Mouse (Mus musculus) CH12.LX (cell line): Measurements from ENCODE around the gene Hexim2. TPM values are rescaled to one million over a fixed set of nuclear protein-coding genes. Genes with fewer than 3 reads are reported as not detected.

Experiments
- DNase-seq: peaks from one replicate; pipeline ENCODE4 v3.0.0-alpha.2; 2013; ENCODE audit errors: extremely low read depth
- H3K27ac ChIP-seq: 2 replicates; pipeline ENCODE4 v1.5.1; 2012; ENCODE audit warnings: low read depth, mild to moderate bottlenecking, control low read depth, moderate library complexity; ENCODE audit not compliant: insufficient read depth
- H3K27me3 ChIP-seq: replicated peaks from 2 replicates; pipeline ENCODE3; 2012; ENCODE audit warnings: inconsistent platforms
- H3K36me3 ChIP-seq, 2 experiments: replicated peaks in 1 of 2; 2 replicates each; pipeline versions ENCODE3 to v1.6.1; 2012; ENCODE audit warnings: inconsistent platforms in 1 of 2, low read length in 1 of 2, mild to moderate bottlenecking in 1 of 2, mixed read lengths in 1 of 2, moderate library complexity in 1 of 2; ENCODE audit not compliant: control insufficient read depth in 1 of 2, insufficient read depth in 1 of 2
- H3K4me1 ChIP-seq, 2 experiments: 2 replicates each; pipeline ENCODE4 v1.6.1; 2012; ENCODE audit warnings: inconsistent platforms in 1 of 2, moderate library complexity in 1 of 2; ENCODE audit not compliant: insufficient read depth in 2 of 2, control insufficient read depth in 1 of 2
- H3K4me2 ChIP-seq: 2 replicates; pipeline ENCODE4 v1.6.1; 2012; ENCODE audit warnings: low read depth, mild to moderate bottlenecking, control low read depth; ENCODE audit not compliant: poor library complexity, insufficient read depth, severe bottlenecking
- H3K4me3 ChIP-seq, 3 experiments: fragments of 150-350 bp in 1 of 3; sonication (generic) in 1 of 3; replicated peaks in 1 of 3; 2 replicates each; pipeline versions ENCODE3 to v1.5.1; 2011 to 2012; ENCODE audit warnings: low read depth in 2 of 3, low read length in 2 of 3, mild to moderate bottlenecking in 2 of 3, moderate library complexity in 2 of 3, control low read depth in 1 of 3, improper control_type of control experiment in 1 of 3, inconsistent platforms in 1 of 3, mixed read lengths in 1 of 3; ENCODE audit not compliant: poor library complexity in 1 of 3
- H3K79me2 ChIP-seq: replicated peaks from 2 replicates; pipeline ENCODE4 v1.6.1; 2012; ENCODE audit warnings: mild to moderate bottlenecking, moderate library complexity; ENCODE audit not compliant: control insufficient read depth, poor library complexity, insufficient read depth, severe bottlenecking; ENCODE audit errors: extremely low read depth
- H3K9ac ChIP-seq: 2 replicates; pipeline ENCODE4 v1.6.1; 2012; ENCODE audit warnings: low read depth, mild to moderate bottlenecking, control low read depth, moderate library complexity; ENCODE audit not compliant: insufficient read depth
- H3K9me3 ChIP-seq: replicated peaks from 2 replicates; pipeline ENCODE3; 2012; ENCODE audit warnings: low read length, inconsistent platforms, mixed read lengths
- CHD1 ChIP-seq: IDR thresholded peaks from 2 replicates; pipeline ENCODE4 v1.6.1; 2012; ENCODE audit warnings: low read depth, low read length, improper control_type of control experiment, inconsistent platforms
- CHD2 ChIP-seq: IDR thresholded peaks from 2 replicates; pipeline ENCODE4 v1.6.1; 2011; ENCODE audit warnings: low read length, improper control_type of control experiment
- CTCF ChIP-seq, 2 experiments: IDR thresholded peaks in 1 of 2; conservative IDR thresholded peaks in 1 of 2; 2 replicates each; pipeline ENCODE4 v1.5.1; 2011 to 2012; ENCODE audit warnings: low read depth in 2 of 2, low read length in 2 of 2, improper control_type of control experiment in 1 of 2, inconsistent platforms in 1 of 2, mild to moderate bottlenecking in 1 of 2, moderate library complexity in 1 of 2
- E2F4 ChIP-seq: IDR thresholded peaks from 2 replicates; pipeline ENCODE4 v1.6.1; 2011; ENCODE audit warnings: low read depth, low read length, improper control_type of control experiment; ENCODE audit not compliant: insufficient replicate concordance
- EP300 ChIP-seq: IDR thresholded peaks from 2 replicates; pipeline ENCODE4 v1.6.1; 2011; ENCODE audit warnings: low read length, improper control_type of control experiment
- JUND ChIP-seq: conservative IDR thresholded peaks from 2 replicates; pipeline ENCODE4 v1.6.1; 2011; ENCODE audit warnings: low read depth, low read length, improper control_type of control experiment
- MAFK ChIP-seq: IDR thresholded peaks from 2 replicates; pipeline ENCODE4 v1.6.1; 2011; ENCODE audit warnings: low read length, improper control_type of control experiment; ENCODE audit not compliant: insufficient replicate concordance
- NELFE ChIP-seq: IDR thresholded peaks from 2 replicates; pipeline ENCODE4 v1.6.1; 2011; ENCODE audit warnings: low read depth, low read length, improper control_type of control experiment
- RAD21 ChIP-seq: IDR thresholded peaks from 2 replicates; pipeline ENCODE4 v1.6.1; 2011; ENCODE audit warnings: low read depth, mild to moderate bottlenecking, low read length, improper control_type of control experiment, moderate library complexity
- SIN3A ChIP-seq: IDR thresholded peaks from 2 replicates; pipeline ENCODE4 v1.6.1; 2012; ENCODE audit warnings: low read length, improper control_type of control experiment, inconsistent platforms
- TCF12 ChIP-seq: IDR thresholded peaks from 2 replicates; pipeline ENCODE4 v1.6.1; 2014; ENCODE audit warnings: low read depth, mild to moderate bottlenecking, inconsistent platforms, low read length, improper control_type of control experiment
- UBTF ChIP-seq: IDR thresholded peaks from 2 replicates; pipeline ENCODE4 v1.6.1; 2012; ENCODE audit warnings: low read depth, mild to moderate bottlenecking, inconsistent platforms, low read length, improper control_type of control experiment, moderate library complexity
- ZC3H11A ChIP-seq: IDR thresholded peaks from 2 replicates; pipeline ENCODE4 v1.6.1; 2012; ENCODE audit warnings: low read depth, mild to moderate bottlenecking, inconsistent platforms, low read length, improper control_type of control experiment
- ZKSCAN1 ChIP-seq: IDR thresholded peaks from 2 replicates; pipeline ENCODE4 v1.6.1; 2012; ENCODE audit warnings: low read depth, inconsistent platforms, low read length, improper control_type of control experiment, borderline replicate concordance
- ZMIZ1 ChIP-seq: IDR thresholded peaks from 2 replicates; pipeline ENCODE4 v1.6.1; 2012; ENCODE audit warnings: low read depth, mild to moderate bottlenecking, inconsistent platforms, low read length, improper control_type of control experiment
- dilution Hi-C: fragments of 300-500 bp; cut with MboI; formaldehyde crosslinking; loops from 2 replicates; pipeline ENCODE4 v1.14.3; 2020; ENCODE audit warnings: low sequenced_read_pairs; ENCODE audit not compliant: extremely low pct_unique_long_range_greater_than_20kb, extremely low pct_ligation_motif_present
- in situ Hi-C: fragments of 300-500 bp; cut with MboI; formaldehyde crosslinking; loops from 3 replicates; pipeline ENCODE4 v1.14.3; 2019; ENCODE audit warnings: low sequenced_read_pairs, low pct_ligation_motif_present, low pct_unique_long_range_greater_than_20kb, mixed read lengths
- polyA plus RNA-seq: library from polyadenylated mRNA; unstranded; fragments of >175 nt; gene quantifications from 2 replicates; pipeline ENCODE4 v1.2.1, GENCODE M21; 2012; ENCODE audit warnings: low read depth; ENCODE audit not compliant: insufficient read length
- total RNA-seq, 2 experiments: library from RNA; depleted of rRNA; stranded (reverse); fragments of 300-350 nt in 1 of 2; fragments of >200 nt in 1 of 2; gene quantifications; 2 replicates each; pipeline ENCODE4 v1.2.3; 2012 to 2014

Gene Hexim2
- total and polyA plus RNA-seq, 3 experiments: 27.0 to 33.3 (median 28.8) TPM

GRCm38 (mm10) chr11:103168690-103169390, 36.6 kb downstream of the Hexim2 start (continued):
- TF ChIP-seq RAD21 (no peak; the same call in none of the 2 replicates), JUND (peak; percentile 23; the same call in 1 of the 2 replicates), UBTF (no peak), ZC3H11A (peak; percentile 100)

GRCm38 (mm10) chr11:103169664-103170063, 37.4 kb downstream of the Hexim2 start:
- dilution Hi-C loops (no loop called here), in situ Hi-C loops (loop anchor here (5.0 to 25.0 kb wide), 3 partner anchors 103 to 393 kb away; no protein-coding TSS in a partner anchor)
- H3K4me3 ChIP-seq: no peak overlapping the region
- H3K79me2 ChIP-seq: peaks cover 32% of the 10 kb centered on the region
- H3K9ac ChIP-seq: no peak overlapping the region
- H3K27ac ChIP-seq: no peak overlapping the region
- peaks cover 11 to 52% of the 10 kb centered on the region in 2 experiments for H3K4me1 ChIP-seq
- no peak for DNase-seq
- H3K4me2 ChIP-seq: no peak overlapping the region
- peaks cover 8% of the 10 kb centered on the region for H3K9me3 ChIP-seq
- no peaks in the 10 kb centered on the region for H3K36me3 ChIP-seq
- TF ChIP-seq EP300 (no peak), ZMIZ1 (no peak), ZKSCAN1 (no peak), CTCF (conservative IDR thresholded peaks at IDR 0.05 in 1 of 2, IDR thresholded peaks at IDR 0.05 in 1 of 2; ENCODE audit: low read depth in 2 of 2, low read length in 2 of 2) (no peak), UBTF (no peak), E2F4 (no peak), MAFK (no peak), CHD2 (no peak), ZC3H11A (no peak)
- no peaks in the 10 kb centered on the region for H3K27me3 ChIP-seq

GRCm38 (mm10) chr11:103170111-103170493, 37.9 kb downstream of the Hexim2 start:
- Histone ChIP-seq H3K27ac (peak overlapping the region; percentile 7; the same call in 1 of the 2 replicates), H3K9ac (peak overlapping the region; percentile 58)
- TF ChIP-seq SIN3A (peak; percentile 19; the same call in 1 of the 2 replicates), NELFE (no peak), E2F4 (no peak), JUND (no peak), TCF12 (no peak), CHD1 (no peak)

More at GRCm38 (mm10) chr11:103170111-103170493, 37.9 kb downstream of the Hexim2 start:
- peak overlapping the region; percentile 30 to 78 (median 69) for H3K4me3 ChIP-seq
- H3K79me2 ChIP-seq: peaks cover 32% of the 10 kb centered on the region
- dilution Hi-C loops (no loop called here), in situ Hi-C loops (loop anchor here (5.0 to 25.0 kb wide), 3 partner anchors 102 to 392 kb away; no protein-coding TSS in a partner anchor)
- DNase-seq: peak; percentile 43
- H3K4me1 ChIP-seq: peaks cover 11 to 57% of the 10 kb centered on the region in 2 experiments
- no peaks in the 10 kb centered on the region for H3K27me3 ChIP-seq
- H3K36me3 ChIP-seq: no peaks in the 10 kb centered on the region
- H3K4me2 ChIP-seq: peak overlapping the region; percentile 54
- peaks cover 8% of the 10 kb centered on the region for H3K9me3 ChIP-seq
